Mouse (Mus musculus): Measurements from ENCODE around the gene Col4a6.

DNA sequence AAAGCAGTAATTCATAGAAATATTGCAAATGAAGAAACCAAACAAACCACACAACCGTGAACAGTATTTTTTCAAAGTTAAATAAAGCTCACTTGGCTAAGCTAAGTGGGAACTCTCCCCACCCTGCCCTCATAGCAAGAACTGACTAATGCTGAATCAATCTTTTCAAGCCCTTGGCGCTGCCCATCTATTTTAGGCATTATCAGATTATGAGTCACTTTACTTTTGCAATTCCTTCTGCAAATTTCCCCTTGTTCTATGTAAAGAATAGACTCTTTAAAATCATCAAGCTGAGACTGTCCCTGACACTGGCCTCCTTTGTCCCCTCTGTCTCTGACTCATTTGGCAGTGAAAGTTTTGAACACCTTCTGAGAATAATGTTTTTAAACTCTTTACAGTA is 34.5 kb downstream of the Col4a6 start:
- TF ChIP-seq CTCF (IDR thresholded peaks at IDR 0.05; ENCODE audit: control insufficient read depth, insufficient read depth, insufficient replicate concordance, low read depth, low read length) (no peak), POLR2A (IDR thresholded peaks at IDR 0.05; ENCODE audit: control insufficient read depth, low read depth, low read length) (no peak)
